Mouse (Mus musculus): Measurements from ENCODE around the gene Gbf1.
"Not testable (repeated sequence)": the region's sequence is repeated elsewhere in the genome, so short reads cannot be mapped to it uniquely, and the experiment has no call there.

- not testable (repeated sequence) for TF ChIP-seq CTCF, EP300 (IDR thresholded peaks at IDR 0.05; ENCODE audit: low read depth)
These were observed 22.6 kb upstream of the Gbf1 start for GRCm38 (mm10) chr19:46129737-46130136.

Measured in liver, postnatal 0 days (tissue).